Mouse (Mus musculus) neural tube, embryonic 10.5 days (tissue): Measurements from ENCODE around the gene Hdac4.

Source experiments
- DNase-seq: peaks from one replicate; pipeline ENCODE4 v3.0.0-alpha.2; 2017; ENCODE audit warnings: low spot score; ENCODE audit errors: extremely low spot score

Hdac4 gene

DNA sequence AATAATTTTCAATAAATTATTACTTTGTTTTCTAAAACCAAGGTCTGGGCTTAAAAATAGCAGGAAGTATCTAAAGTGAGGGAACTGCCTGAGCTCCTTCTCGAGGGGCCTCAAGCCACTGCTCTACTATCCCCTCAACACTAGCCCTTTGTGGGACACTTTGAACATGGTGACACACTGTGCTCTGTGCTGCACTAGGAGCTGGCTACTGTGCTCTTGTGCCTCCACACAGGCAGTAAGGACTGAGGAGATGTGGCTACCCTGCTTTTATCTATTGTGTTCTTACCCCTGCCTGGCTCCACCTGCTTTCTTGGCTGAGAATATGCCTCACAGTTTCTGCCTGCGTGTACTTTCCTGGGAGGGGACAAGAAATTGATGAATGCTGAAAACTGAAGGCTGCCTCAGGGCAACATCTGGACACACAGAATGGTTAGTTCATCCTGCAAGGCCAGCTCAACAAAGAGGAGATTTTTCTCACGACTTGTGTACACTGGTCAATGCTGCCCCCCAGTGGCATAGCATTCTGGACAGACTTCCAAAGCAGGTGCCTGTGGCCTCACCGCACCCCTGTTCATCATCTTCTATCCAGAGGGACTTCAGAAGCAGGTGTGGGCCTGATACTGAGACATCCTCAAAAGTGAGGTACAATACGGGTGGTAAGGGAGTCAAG lies 226.7 kb downstream of the Hdac4 start:
- peak; percentile 57 for DNase-seq

DNA sequence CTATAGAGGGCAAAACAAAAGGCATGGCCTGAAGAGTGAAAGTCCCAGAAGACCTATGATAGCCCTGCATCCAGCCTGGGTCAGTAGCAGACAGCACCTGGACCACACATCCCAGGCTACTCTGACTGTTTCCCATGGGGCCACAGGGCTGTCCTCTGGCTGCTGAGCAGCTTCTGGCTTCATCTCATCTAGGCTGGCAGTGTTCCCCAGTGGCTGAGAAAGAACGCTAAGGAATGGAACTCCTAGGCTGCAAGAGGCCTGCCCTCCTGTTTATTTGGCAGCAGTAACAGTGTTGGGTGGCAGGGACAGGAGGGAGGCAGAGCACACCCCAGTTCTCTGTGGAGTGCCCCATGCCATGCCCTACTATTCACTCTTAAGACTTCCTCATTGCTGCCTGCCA lies 228.5 kb downstream of the Hdac4 start:
- DNase-seq = no peak

DNA sequence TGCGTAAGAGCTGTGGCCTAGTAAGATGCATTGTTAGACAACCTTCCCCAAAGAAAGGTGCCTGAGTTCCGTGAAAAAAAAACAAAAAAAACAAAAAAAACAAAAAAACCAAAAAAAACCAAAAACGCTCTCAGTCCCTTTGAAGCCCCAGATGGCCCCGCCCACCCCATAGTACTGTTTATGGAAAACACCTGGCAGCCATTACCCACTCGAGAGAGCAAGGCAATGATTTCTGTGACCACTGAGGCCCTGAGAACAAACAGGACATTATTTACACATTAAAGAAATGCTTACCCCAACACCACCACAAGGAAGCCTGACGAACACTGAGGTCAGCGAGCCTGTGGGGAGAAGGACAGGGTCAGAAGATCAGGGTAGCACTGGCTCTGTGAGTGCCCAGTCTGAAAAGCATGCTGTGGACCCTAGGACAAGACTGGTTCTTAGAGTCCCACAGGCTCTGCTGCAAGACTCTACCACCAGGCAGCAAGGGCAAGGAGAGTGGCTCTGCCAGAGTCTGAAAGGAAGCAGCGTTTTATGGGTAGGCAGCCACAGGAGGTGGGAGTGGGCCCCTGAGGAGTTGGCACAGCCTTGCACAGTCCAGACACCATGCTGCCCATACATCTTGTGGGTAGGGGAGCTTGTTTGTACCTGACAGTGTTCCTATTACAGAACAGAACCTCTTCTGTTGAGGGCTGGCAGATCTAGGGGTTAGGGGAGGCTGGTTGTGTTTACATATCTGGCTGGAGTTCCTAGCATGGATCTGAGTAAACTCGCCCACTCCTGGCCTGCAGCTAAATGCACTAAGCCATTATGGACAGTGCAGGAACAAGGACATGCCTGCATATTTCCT lies 230.8 kb downstream of the Hdac4 start:
- DNase-seq = no peak

DNA sequence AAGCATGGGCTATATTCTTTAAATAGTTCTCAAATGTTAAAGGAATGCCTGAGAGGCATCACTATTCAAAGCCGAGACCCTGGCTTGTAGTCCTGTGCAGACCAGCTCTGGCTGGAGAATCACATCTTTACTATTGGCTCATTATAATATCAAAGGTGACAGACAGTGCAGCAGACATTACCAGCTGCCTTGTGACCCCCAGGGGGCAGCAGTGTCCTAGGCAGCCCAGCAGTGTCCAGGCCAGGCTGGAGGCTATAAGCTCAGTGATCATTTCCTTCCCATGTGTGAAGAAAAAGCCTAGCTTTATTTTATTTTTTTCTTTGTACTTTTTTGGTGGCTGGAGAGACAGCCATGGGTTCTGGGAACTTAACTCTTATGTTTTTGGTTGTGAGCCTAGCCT lies 233.2 kb downstream of the Hdac4 start:
- peak; percentile 54 for DNase-seq

DNA sequence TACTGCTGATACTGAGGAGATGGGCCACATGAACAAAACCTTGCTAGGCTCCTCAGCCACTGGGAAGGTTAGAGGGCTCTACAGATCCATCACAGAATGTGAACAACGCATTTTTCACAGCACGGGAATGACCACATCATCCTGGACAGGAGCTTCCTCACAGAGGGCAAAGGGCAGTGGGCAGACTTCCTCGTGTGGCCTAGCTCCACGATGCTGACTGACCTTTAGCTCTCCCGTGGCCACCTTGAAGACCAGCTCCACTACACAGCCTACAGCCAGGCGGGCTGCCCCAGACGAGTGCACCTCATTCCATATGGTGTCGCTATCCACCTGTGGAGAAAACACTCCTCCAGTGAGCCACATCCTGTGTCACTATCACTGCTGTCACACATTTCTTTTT lies 234.3 kb downstream of the Hdac4 start:
- DNase-seq = no peak

DNA sequence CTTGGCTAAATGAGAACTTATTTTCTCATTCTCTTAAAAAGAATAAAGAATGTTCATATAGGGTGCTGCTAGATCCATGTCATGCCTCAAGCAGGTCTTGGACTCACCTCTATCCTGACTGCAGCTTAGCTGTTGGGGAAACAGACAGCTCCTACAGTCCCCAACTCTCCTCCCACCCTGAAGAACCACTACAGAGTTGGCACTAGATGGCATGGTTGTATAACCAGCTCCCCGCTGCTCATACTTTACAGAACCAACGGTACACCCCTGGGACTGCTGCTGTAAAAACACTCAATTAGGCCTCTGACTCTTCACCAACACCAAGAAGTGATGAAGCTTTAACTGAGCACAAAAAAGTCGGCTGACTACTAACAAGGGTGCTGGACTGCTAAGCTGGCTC lies 235.6 kb downstream of the Hdac4 start:
- DNase-seq = no peak

DNA sequence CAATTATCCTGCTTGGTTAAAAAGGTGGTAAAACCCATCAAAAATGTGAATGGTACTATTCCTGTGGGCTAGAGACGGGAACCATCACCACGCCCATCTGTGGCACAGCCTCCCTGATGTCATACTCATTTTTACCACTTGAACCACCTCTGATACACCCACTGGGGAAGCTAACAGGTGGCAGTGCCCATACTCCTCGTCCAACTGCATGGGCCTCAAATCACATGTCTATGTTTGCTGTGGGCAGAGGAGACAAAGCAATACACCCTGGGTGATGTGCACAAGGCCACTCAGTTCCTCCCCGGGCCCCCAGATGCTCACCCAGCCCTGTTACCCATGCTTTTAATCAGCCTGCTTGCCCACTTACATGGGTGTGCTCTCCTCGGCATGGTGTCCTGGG lies 236.5 kb downstream of the Hdac4 start:
- DNase-seq = no peak

DNA sequence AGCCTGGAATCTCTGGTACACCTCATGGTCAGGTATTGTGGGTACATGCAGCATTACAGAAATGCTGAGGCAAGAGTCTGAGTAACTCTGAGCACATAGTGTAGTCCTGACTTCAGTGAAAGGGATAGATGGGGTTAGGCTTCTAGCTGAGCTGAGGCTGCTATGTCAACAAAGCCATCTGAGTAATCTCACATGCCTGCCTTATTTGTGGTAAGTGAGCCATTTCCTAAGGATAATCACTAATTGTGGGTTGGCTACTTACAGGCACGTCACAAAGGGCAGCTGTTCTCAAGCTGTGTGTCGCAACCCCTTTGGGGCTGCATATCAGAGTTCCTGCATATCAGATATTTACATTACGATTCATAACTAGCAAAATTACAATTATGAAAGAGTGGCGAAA lies 239.3 kb downstream of the Hdac4 start:
- no peak for DNase-seq

DNA sequence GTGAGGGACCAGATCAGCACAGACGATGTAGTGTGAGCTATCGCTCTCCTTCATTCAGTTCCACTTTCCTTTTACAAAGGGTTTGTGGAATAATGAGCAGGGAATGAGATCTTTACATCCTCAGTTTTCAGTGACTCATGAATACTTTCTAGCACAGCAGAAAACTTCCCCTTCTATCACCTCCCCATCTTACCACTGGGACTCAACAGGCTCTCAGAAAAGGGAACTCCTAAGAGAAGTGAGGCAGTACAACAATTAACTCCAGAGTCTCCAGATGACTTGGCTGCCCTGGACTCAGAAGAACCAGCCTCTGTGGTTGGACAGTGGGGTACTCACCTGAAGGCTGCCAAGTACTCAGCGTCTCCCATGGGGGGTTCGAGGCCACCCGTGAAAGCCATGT lies 240.5 kb downstream of the Hdac4 start:
- DNase-seq = no peak

DNA sequence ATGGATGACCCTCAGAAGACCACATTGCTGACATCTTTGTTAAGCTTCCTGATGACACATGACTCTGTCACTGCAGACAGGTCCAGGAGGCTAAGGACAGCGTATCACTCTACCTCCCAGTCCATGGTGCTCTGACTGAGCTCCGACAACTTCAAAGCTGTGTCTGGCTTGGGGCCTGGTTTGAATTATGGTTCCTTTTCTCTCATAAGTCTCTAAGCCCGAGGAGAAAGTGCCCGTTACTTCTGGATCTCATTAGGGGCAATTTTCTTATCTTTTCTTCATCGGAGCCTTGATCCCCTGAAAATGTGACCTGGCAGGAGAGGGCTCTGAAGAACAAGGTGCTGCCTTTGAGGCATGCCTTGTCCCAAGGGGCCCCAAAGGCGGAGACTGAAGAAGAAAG lies 242.6 kb downstream of the Hdac4 start:
- no peak for DNase-seq

DNA sequence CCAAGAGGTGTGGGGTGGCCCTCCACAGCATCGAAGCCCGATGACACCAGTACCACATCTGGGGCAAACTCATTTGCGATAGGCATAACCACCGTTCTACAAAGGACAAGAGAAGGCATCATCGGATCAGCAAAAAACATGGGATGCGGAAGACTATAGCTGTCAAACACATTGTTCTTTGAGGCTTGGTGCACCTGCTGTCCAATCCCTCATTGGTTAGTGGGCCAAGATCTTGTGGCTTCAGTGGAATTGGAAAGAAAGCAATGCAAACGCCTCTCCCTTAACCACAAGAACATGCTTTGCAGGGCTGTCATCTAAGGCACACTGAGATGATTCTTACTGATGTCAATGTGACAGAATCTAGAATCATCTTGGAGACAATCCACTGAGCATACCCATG lies 248.1 kb downstream of the Hdac4 start:
- DNase-seq = no peak

DNA sequence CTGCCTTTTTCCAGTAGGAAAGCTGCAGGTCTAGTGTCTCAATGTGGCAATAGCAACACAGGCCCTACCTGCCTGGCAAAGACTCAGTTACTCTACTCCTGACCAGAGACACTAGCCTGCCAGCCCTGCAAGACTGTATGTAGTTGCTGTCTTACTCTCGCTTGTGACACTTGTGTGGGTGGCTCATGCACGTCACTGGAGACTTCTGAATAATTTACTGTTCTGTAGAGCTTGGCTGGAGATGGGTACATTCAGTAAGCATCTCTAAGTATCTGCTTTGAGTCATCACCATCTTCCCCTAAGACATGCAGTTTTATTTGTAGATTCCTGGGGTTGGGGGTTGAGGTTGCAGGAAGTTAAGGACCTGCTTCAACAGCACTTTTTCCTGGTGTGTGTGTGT lies 252.9 kb downstream of the Hdac4 start:
- no peak for DNase-seq

DNA sequence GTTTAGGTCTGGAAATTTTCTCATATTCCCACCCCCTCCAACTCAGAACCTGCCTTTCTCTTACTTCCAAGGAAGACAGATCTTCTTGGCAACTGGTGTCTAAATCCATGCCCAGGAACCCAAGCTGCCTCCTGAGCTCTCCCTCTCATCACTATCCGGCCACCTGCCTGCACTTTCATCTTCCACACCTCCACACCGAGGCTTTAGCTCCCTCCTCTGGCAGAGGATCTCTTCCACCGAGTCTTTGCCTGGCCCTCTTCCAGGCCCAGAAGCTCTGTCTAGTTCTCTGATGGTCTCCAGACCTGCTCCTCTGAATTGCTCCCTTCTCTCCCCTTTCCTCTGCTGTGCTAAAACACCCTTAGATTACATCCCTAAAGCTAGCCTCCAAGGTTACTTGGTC lies 253.5 kb downstream of the Hdac4 start:
- no peak for DNase-seq

DNA sequence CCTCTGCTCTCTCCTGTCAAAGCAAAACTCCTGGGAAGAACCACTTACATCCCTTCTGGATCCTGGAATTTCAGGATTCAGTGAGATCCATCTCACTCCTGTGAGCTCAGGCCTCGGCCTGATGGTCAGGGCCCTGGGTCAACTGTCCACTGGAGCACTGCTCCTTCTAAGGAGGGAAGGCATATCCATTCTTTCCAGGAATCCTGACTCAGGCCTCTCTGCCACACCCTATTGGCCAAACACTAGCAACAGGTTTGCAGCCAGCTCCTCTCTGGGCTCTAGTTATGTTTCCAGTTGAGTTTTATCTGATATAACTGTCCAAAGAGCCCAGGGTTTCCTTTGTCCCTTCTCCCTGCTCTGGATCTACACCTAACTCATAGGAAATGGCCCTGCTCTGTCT lies 254.4 kb downstream of the Hdac4 start:
- DNase-seq = no peak

DNA sequence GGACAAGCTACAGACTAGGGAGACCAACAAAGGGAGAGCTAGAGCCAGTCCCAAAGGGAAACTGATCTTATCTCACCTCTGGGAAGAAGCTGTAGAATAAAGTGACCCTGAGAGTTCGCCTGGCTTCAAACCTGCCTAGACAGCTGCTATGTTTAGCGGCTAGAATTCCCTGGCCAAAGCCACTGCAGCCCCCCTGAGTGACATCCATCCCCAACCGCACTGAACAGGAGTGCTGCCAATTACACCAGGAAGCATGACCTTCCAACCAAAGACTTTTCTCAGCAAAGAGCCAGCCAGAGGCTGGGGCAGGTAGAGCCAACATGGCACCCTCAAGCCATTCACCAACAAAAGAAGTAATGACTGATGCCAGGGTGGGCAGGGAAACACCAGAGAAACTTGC lies 260.3 kb downstream of the Hdac4 start:
- no peak for DNase-seq

DNA sequence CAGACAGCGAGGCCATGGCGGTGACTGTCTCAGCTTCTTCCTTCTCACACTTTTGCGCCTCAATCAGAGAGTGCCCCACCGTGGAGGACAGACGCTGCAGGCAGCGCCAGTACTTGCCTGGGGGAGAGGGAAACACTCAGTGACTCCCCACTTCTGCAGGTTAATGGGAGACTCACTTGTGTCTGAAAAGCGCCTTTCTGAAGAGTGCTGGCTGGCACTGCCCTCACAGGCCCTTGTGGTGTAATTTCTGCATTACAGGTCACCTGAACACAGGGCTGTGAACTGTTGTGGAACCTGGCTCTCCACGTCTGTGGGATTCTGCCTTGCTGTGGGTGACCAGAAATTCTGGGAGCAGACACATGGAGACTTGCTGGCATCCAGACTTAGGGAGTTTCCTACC lies 261.8 kb downstream of the Hdac4 start:
- DNase-seq = no peak

DNA sequence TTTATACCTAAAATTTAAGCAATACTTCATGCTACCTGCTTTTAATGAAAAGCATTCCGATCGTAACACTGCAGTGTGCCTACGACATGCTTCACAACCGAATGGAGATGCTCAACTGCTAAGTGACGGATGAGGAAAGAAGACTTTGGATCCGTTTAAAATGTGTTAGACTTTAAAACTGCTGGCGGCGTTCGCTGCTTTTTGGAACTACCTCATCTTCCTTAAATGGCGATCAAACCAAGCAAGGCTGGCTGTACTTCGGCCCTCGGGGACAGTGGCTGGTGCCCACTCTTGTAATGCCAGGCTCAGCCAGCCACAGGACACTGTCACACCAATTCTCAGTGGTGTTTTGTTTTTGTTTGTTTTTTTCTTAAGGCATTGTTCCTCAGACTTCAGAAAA lies 263.3 kb downstream of the Hdac4 start:
- no peak for DNase-seq

DNA sequence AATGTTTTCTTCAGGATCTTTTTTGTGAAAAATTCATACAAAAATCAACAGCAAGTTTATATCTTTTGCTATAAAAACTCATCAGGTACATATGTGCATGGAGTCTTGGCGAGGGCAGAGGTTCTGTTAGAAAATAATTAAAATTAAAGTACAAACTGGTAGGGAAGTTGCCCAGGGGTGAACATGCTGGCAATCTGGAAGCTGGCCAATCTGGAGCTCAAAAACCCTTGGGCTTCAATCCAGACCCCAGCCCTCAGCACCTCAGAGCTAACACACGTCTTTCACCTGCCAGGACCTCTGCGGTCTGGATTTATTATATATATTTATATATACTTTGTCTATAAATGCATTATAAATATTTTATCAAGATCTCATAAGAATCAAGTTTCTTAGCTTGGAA lies 263.7 kb downstream of the Hdac4 start:
- no peak for DNase-seq

DNA sequence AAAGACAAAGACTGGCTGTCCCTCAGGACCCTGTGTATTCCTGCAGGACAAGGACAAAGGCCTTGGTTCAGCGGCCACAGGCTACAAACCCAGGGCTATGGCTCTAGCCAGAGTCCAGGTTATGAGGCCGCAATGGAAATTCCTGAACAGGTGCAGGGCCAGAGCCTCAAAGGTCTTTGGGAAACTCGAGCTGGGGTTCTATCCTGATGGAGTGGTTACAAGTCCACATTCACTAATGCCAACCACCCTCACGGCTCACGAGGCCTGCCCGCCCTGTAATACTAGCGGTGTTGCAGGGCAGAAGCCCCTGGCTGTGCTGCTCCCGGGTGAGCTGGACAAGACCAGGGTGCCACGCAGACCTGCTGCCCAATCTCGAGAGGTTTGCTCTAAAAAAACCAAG lies 264.3 kb downstream of the Hdac4 start:
- no peak for DNase-seq

DNA sequence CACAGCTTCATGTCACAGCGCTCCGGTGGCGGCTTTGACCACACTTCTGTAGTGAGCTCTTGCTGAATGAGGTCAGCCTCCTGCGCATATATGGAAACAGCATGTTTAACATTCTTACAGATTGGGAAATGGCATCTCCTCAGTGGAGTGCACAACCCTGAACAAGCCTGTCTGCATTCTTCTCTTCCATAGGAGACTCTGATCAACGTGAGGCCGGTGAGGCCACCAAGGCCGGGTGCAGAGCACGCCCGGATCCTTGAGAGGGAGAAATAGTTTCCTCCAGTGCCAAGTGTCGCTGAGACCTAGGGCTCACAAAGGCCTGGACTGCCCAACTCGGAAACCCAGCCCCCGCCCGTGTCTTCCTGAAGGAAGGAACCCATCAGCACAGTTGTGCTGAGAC lies 266.4 kb downstream of the Hdac4 start:
- no peak for DNase-seq

DNA sequence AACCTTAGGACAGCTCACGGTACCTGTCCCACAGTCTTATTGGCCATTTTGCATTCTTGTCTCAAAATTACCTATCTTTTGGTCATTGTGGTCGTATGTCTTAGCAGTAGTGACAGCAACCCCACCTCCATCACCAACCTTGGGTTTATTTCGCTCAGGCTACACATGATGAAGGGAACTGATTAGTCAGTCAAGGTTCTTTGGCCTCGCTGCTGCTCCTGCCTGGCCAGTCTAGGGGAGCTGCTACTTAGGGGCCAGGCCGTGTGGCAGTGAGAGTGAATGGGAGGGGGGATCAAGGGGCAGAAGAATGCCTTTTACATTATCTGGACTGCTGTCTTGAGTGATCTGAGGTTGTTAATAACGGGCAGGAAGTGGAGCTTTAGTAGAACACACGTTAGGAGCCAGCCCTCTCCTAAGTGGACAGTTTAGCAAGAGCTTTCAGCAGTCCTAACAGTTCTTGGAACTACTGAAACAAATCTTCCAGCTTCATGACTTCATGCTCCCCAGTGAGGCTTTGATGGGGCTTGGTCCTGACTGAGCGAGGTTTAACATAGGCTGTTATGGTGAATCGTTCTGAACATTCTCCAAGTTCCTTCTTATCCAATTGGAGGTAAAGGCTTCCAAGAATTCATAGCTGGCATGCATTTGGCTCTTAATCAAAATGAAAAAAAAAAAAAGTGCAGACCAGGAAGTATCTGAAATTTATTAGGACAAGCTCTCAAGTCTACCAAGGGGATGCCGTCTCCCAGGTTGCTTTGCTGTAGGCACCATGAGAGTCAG lies 267.8 kb downstream of the Hdac4 start:
- DNase-seq = no peak

DNA sequence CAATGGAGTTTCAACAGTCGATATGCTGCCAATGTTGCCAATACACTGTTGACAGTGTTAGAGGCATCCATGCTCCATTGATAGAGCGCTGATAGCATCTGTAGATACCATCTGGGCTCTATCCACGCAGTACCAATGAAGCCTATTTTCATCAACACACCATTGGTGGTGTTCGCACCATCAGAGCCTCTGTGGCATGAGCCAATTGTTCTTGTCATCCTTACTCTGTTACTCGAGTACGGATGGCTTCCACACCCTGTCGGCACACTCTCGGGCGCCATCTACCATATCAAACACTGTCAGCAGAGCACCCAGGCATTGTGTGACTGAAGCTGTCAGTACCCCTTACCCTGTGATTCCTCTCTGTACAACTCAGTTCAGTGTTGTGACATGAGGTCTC lies 271.9 kb downstream of the Hdac4 start:
- no peak for DNase-seq
